Mouse (Mus musculus) midbrain, postnatal 0 days (tissue): Measurements from ENCODE around the gene Ldhb. TPM values are rescaled to one million over a fixed set of nuclear protein-coding genes. Genes with fewer than 3 reads are reported as not detected.

ENCODE experiments used
- ATAC-seq: fragments of 200-750 bp; cut with Nextera tagmentation; 2 replicates; pipeline ENCODE4 v1.8.0; 2017; ENCODE audit warnings: moderate number of reproducible peaks, mild to moderate bottlenecking, moderate TSS enrichment, moderate library complexity; ENCODE audit not compliant: low FRiP score
- DNase-seq: peaks from one replicate; pipeline ENCODE4 v3.0.0-alpha.2; 2015; ENCODE audit warnings: low spot score
- H3K27ac ChIP-seq: fragments of 300-500 bp; sonication (generic); 2 replicates; pipeline ENCODE4 v1.5.1; 2014; ENCODE audit warnings: low read depth, mild to moderate bottlenecking, low read length, mixed read lengths
- H3K27me3 ChIP-seq: fragments of 300-500 bp; sonication (generic); 2 replicates; pipeline ENCODE4 v1.6.1; 2014; ENCODE audit warnings: low read length, control low read depth, mixed read lengths; ENCODE audit not compliant: insufficient read depth
- H3K36me3 ChIP-seq: fragments of 300-500 bp; sonication (generic); 2 replicates; pipeline ENCODE4 v1.6.1; 2014; ENCODE audit warnings: low read length, control low read depth, mixed read lengths; ENCODE audit not compliant: insufficient read depth
- H3K4me1 ChIP-seq: fragments of 300-500 bp; sonication (generic); 2 replicates; pipeline ENCODE4 v1.6.1; 2014; ENCODE audit warnings: mild to moderate bottlenecking, control low read depth, antibody characterized with exemption, low read length, mixed read lengths; ENCODE audit not compliant: insufficient read depth
- H3K4me2 ChIP-seq: fragments of 300-500 bp; sonication (generic); 2 replicates; pipeline ENCODE4 v1.6.1; 2014; ENCODE audit warnings: low read depth, mild to moderate bottlenecking, low read length, mixed read lengths; ENCODE audit not compliant: poor library complexity, severe bottlenecking
- H3K4me3 ChIP-seq: fragments of 300-500 bp; sonication (generic); 2 replicates; pipeline ENCODE4 v1.5.1; 2014; ENCODE audit warnings: low read depth, mild to moderate bottlenecking, low read length, moderate library complexity
- H3K9ac ChIP-seq: fragments of 300-500 bp; sonication (generic); replicated peaks from 2 replicates; pipeline ENCODE4 v1.6.1; 2014; ENCODE audit warnings: mild to moderate bottlenecking, low read length, moderate library complexity, mixed read lengths; ENCODE audit not compliant: poor library complexity, severe bottlenecking
- H3K9me3 ChIP-seq: fragments of 300-500 bp; sonication (generic); 2 replicates; pipeline ENCODE4 v1.6.1; 2016; ENCODE audit warnings: low read length, control low read depth
- CTCF ChIP-seq: IDR thresholded peaks from 2 replicates; pipeline ENCODE4 v1.5.1; 2016; ENCODE audit warnings: antibody characterized with exemption, mild to moderate bottlenecking
- WGBS: fragments of 180-500 bp; shearing (Covaris S2); extraction: QIAGEN DNeasy Blood & Tissue Kit; methylation state at CpG from one replicate; pipeline ENCODE4 v1.1.7; 2014; 5-methylcytosine and 5-hydroxymethylcytosine counted together
- polyA plus RNA-seq: library from polyadenylated mRNA; unstranded; fragments of >200 nt; fragmentation: Nextera tagmentation; extraction: Ambion mirVana; gene quantifications from 2 replicates; pipeline ENCODE4 v1.2.1, GENCODE M21; 2015
- total RNA-seq: library from RNA; depleted of rRNA; stranded (reverse); fragments of >200 nt; gene quantifications from 2 replicates; pipeline ENCODE4 v1.2.3, GENCODE M21; 2014

Ldhb gene
- total and polyA plus RNA-seq, 2 experiments from 2014 or later: 216 to 498 TPM

DNA sequence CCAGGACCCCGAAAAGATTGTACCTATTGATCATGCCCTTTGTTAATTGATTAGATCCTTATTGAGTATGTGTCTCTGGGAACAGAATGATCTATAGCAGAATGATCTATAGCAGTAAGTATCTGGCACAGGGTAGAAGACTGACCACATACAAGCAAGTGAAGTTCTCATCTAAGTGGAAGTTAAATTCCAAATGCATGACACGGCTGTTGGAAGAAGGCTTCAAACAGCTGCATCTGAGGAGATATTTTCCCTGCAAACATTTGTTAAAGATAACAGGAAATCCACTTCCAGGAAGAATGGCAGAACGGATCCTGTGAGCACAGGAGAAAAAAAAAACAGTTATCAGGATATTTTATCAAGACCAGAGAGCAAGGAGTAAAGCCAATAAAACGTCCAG lies 35.9 kb upstream of the Ldhb start:
- WGBS: 74% methylated on average over 4 of the region's 4 CpGs
- no peak overlapping the region for H3K27ac ChIP-seq
- no peaks in the 10 kb centered on the region for H3K4me1 ChIP-seq
- no peak for TF ChIP-seq CTCF
- DNase-seq (no peak), ATAC-seq (no peak)
- H3K4me3 ChIP-seq: no peak overlapping the region
- no peaks in the 10 kb centered on the region for H3K36me3 ChIP-seq
- H3K27me3 ChIP-seq: no peaks in the 10 kb centered on the region
- H3K9ac ChIP-seq: no peak overlapping the region
- no peak overlapping the region for H3K4me2 ChIP-seq
- no peaks in the 10 kb centered on the region for H3K9me3 ChIP-seq

DNA sequence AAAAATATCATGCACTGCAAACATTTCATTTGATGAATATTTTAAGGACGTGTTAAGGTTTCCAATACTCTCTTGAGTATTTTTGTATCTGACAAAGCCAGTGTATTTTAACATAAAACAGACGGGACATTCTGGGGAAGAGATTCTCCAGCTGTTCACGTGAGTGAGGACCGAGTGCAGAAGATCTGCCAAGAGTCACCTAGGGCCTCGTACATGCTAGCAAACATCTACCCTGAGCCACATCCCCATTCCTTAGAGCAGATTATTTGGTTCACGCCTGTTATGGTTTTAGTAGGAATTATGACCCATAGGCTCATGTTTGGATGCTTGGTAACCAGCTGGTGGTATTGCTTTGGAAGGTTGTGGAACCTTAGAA lies 35.0 kb upstream of the Ldhb start:
- ATAC-seq (no peak), DNase-seq (no peak)
- Histone ChIP-seq H3K27me3 (no peaks in the 10 kb centered on the region), H3K27ac (no peak overlapping the region), H3K36me3 (no peaks in the 10 kb centered on the region), H3K4me3 (no peak overlapping the region), H3K4me2 (no peak overlapping the region), H3K9me3 (no peaks in the 10 kb centered on the region), H3K9ac (no peak overlapping the region), H3K4me1 (no peaks in the 10 kb centered on the region)
- no peak for TF ChIP-seq CTCF
- WGBS: 85% methylated on average over 6 of the region's 6 CpGs

- H3K4me3 ChIP-seq: no peak overlapping the region
Observed at GRCm38 (mm10) chr6:142542082-142542799, 34.5 kb upstream of the Ldhb start.

GRCm38 (mm10) chr6:142540561-142541160 lies 32.9 kb upstream of the Ldhb start:
- Histone ChIP-seq H3K4me1 (no peaks in the 10 kb centered on the region), H3K4me2 (no peak overlapping the region), H3K27ac (no peak overlapping the region), H3K9ac (no peak overlapping the region), H3K36me3 (no peaks in the 10 kb centered on the region), H3K4me3 (no peak overlapping the region), H3K9me3 (no peaks in the 10 kb centered on the region), H3K27me3 (no peaks in the 10 kb centered on the region)
- ATAC-seq (no peak), DNase-seq (no peak)
- TF ChIP-seq CTCF: no peak
- WGBS: 87% methylated on average over 10 of the region's 10 CpGs

More at GRCm38 (mm10) chr6:142542082-142542799, 34.5 kb upstream of the Ldhb start:
- 89% methylated on average over 8 of the region's 8 CpGs for WGBS
- no peaks in the 10 kb centered on the region for H3K27me3 ChIP-seq
- no peaks in the 10 kb centered on the region for H3K36me3 ChIP-seq
- no peaks in the 10 kb centered on the region for H3K9me3 ChIP-seq
- no peak overlapping the region for H3K9ac ChIP-seq
- ATAC-seq (no peak), DNase-seq (no peak)
- TF ChIP-seq CTCF: no peak
- no peak overlapping the region for H3K4me2 ChIP-seq
- H3K4me1 ChIP-seq: no peaks in the 10 kb centered on the region
- no peak overlapping the region for H3K27ac ChIP-seq

GRCm38 (mm10) chr6:142540131-142540530 lies 32.4 kb upstream of the Ldhb start:
- H3K9ac ChIP-seq: no peak overlapping the region
- no peaks in the 10 kb centered on the region for H3K36me3 ChIP-seq
- WGBS: 86% methylated on average over 5 of the region's 5 CpGs
- no peak overlapping the region for H3K4me2 ChIP-seq
- ATAC-seq (no peak), DNase-seq (no peak)
- H3K9me3 ChIP-seq: no peaks in the 10 kb centered on the region
- TF ChIP-seq CTCF: no peak
- H3K27ac ChIP-seq: no peak overlapping the region
- H3K27me3 ChIP-seq: no peaks in the 10 kb centered on the region
- no peaks in the 10 kb centered on the region for H3K4me1 ChIP-seq
- no peak overlapping the region for H3K4me3 ChIP-seq

DNA sequence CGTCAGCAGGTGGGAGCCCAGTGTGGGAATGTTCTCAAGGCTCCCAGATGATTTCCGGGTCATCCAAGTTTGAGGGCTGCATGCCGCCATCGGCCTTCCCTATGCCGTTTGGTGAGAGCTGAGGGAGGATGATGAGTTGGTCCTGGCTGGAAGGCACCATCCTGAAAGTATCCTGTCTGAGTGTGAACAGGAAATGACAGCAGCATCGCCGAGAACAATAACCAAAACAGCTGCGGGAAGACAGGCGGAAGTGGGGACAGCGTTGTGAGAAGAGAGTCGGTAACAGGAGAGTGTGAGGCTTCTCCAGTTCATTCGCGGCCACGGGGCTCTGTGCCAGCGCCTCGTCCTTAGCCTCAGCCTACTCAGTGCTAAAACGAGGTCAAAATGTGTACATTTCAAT lies 30.7 kb upstream of the Ldhb start:
- ATAC-seq: no peak
- no peak overlapping the region for H3K4me2 ChIP-seq
- H3K27ac ChIP-seq: no peak overlapping the region
- 84% methylated on average over 17 of the region's 17 CpGs for WGBS
- no peak for TF ChIP-seq CTCF
- H3K4me1 ChIP-seq: no peaks in the 10 kb centered on the region
- H3K9me3 ChIP-seq: no peaks in the 10 kb centered on the region
- no peak overlapping the region for H3K9ac ChIP-seq
- no peak overlapping the region for H3K4me3 ChIP-seq
- H3K36me3 ChIP-seq: no peaks in the 10 kb centered on the region
- no peaks in the 10 kb centered on the region for H3K27me3 ChIP-seq
- DNase-seq: no peak
